Mouse (Mus musculus): ENCODE results near the gene Phldb2. TPM values are rescaled to one million over a fixed set of nuclear protein-coding genes. Genes with fewer than 3 reads are reported as not detected.

The Phldb2 gene
- polyA plus RNA-seq, 1 experiment, result 10.6 TPM

- DNase-seq (ENCODE audit: low read depth), result no peak
- TF ChIP-seq CTCF (IDR thresholded peaks at IDR 0.05; ENCODE audit: borderline replicate concordance, extremely low read depth, insufficient read depth, insufficient read length), result no peak
- TF ChIP-seq POLR2A (IDR thresholded peaks at IDR 0.05; ENCODE audit: borderline replicate concordance, extremely low read depth, insufficient read depth, insufficient read length, poor library complexity, severe bottlenecking), result no peak
These were observed 25.8 kb downstream of the Phldb2 start for GRCm38 (mm10) chr16:45927601-45928000.

GRCm38 (mm10) chr16:45926875-45927274 is 26.5 kb downstream of the Phldb2 start:
- TF ChIP-seq CTCF (IDR thresholded peaks at IDR 0.05; ENCODE audit: borderline replicate concordance, extremely low read depth, insufficient read depth, insufficient read length), result no peak
- TF ChIP-seq POLR2A (IDR thresholded peaks at IDR 0.05; ENCODE audit: borderline replicate concordance, extremely low read depth, insufficient read depth, insufficient read length, poor library complexity, severe bottlenecking), result no peak
- no peak for DNase-seq (ENCODE audit: low read depth)

GRCm38 (mm10) chr16:45923731-45924424 is 29.5 kb downstream of the Phldb2 start:
- no peak for DNase-seq (ENCODE audit: low read depth)
- TF ChIP-seq POLR2A (IDR thresholded peaks at IDR 0.05; ENCODE audit: borderline replicate concordance, extremely low read depth, insufficient read depth, insufficient read length, poor library complexity, severe bottlenecking) (no peak), CTCF (IDR thresholded peaks at IDR 0.05; ENCODE audit: borderline replicate concordance, extremely low read depth, insufficient read depth, insufficient read length) (no peak)

GRCm38 (mm10) chr16:45922546-45923229 is 30.7 kb downstream of the Phldb2 start:
- TF ChIP-seq POLR2A (IDR thresholded peaks at IDR 0.05; ENCODE audit: borderline replicate concordance, extremely low read depth, insufficient read depth, insufficient read length, poor library complexity, severe bottlenecking) (no peak), CTCF (IDR thresholded peaks at IDR 0.05; ENCODE audit: borderline replicate concordance, extremely low read depth, insufficient read depth, insufficient read length) (no peak)
- DNase-seq (ENCODE audit: low read depth), result peak; percentile 42

GRCm38 (mm10) chr16:45919572-45919971 is 33.8 kb downstream of the Phldb2 start:
- TF ChIP-seq CTCF (IDR thresholded peaks at IDR 0.05; ENCODE audit: borderline replicate concordance, extremely low read depth, insufficient read depth, insufficient read length), result no peak
- TF ChIP-seq POLR2A (IDR thresholded peaks at IDR 0.05; ENCODE audit: borderline replicate concordance, extremely low read depth, insufficient read depth, insufficient read length, poor library complexity, severe bottlenecking), result no peak
- peak; percentile 28 for DNase-seq (ENCODE audit: low read depth)

GRCm38 (mm10) chr16:45903595-45903994 is 49.8 kb downstream of the Phldb2 start:
- TF ChIP-seq CTCF (IDR thresholded peaks at IDR 0.05; ENCODE audit: borderline replicate concordance, extremely low read depth, insufficient read depth, insufficient read length), result no peak
- no peak for TF ChIP-seq POLR2A (IDR thresholded peaks at IDR 0.05; ENCODE audit: borderline replicate concordance, extremely low read depth, insufficient read depth, insufficient read length, poor library complexity, severe bottlenecking)
- no peak for DNase-seq (ENCODE audit: low read depth)

- TF ChIP-seq CTCF (IDR thresholded peaks at IDR 0.05; ENCODE audit: borderline replicate concordance, extremely low read depth, insufficient read depth, insufficient read length) (no peak), POLR2A (IDR thresholded peaks at IDR 0.05; ENCODE audit: borderline replicate concordance, extremely low read depth, insufficient read depth, insufficient read length, poor library complexity, severe bottlenecking) (no peak)
- no peak for DNase-seq (ENCODE audit: low read depth)
These were observed 54.9 kb downstream of the Phldb2 start for GRCm38 (mm10) chr16:45898459-45898858.

- DNase-seq (ENCODE audit: low read depth), result no peak
- TF ChIP-seq CTCF (IDR thresholded peaks at IDR 0.05; ENCODE audit: borderline replicate concordance, extremely low read depth, insufficient read depth, insufficient read length), result no peak
- TF ChIP-seq POLR2A (IDR thresholded peaks at IDR 0.05; ENCODE audit: borderline replicate concordance, extremely low read depth, insufficient read depth, insufficient read length, poor library complexity, severe bottlenecking), result no peak
These were observed 56.8 kb downstream of the Phldb2 start for GRCm38 (mm10) chr16:45896587-45896986.

- DNase-seq (ENCODE audit: low read depth), result no peak
- no peak for TF ChIP-seq CTCF (IDR thresholded peaks at IDR 0.05; ENCODE audit: borderline replicate concordance, extremely low read depth, insufficient read depth, insufficient read length)
- TF ChIP-seq POLR2A (IDR thresholded peaks at IDR 0.05; ENCODE audit: borderline replicate concordance, extremely low read depth, insufficient read depth, insufficient read length, poor library complexity, severe bottlenecking), result no peak
These were observed 58.4 kb downstream of the Phldb2 start for GRCm38 (mm10) chr16:45894998-45895397.

- TF ChIP-seq CTCF (IDR thresholded peaks at IDR 0.05; ENCODE audit: borderline replicate concordance, extremely low read depth, insufficient read depth, insufficient read length) (no peak), POLR2A (IDR thresholded peaks at IDR 0.05; ENCODE audit: borderline replicate concordance, extremely low read depth, insufficient read depth, insufficient read length, poor library complexity, severe bottlenecking) (no peak)
- DNase-seq (ENCODE audit: low read depth), result no peak
These were observed 59.6 kb downstream of the Phldb2 start for GRCm38 (mm10) chr16:45893796-45894195.

- DNase-seq (ENCODE audit: low read depth), result peak; percentile 19
- TF ChIP-seq CTCF (IDR thresholded peaks at IDR 0.05; ENCODE audit: borderline replicate concordance, extremely low read depth, insufficient read depth, insufficient read length) (no peak), POLR2A (IDR thresholded peaks at IDR 0.05; ENCODE audit: borderline replicate concordance, extremely low read depth, insufficient read depth, insufficient read length, poor library complexity, severe bottlenecking) (no peak)
These were observed 60.5 kb downstream of the Phldb2 start for GRCm38 (mm10) chr16:45892928-45893327.
